ENCODE assay signal across 9 mouse cellular contexts in genomic region chr15:75060505-75060904, GRCm38 (mm10). TPM values are rescaled to one million over a fixed set of nuclear protein-coding genes. Genes with fewer than 3 reads are reported as not detected.
DNase-seq lines count a peak whose midpoint lies in the region; ATAC-seq and TF ChIP-seq lines count a peak whose summit lies in the region.
"Had no signal": no experiment of that assay in that cellular context is flagged by ENCODE, and none has a peak within 500 bp of the region (broad histone marks: within the 10 kb centered on the region; RNA-seq: fewer than 3 reads in every experiment).

No protein-coding gene starts in this region.

- DNase-seq in gastrocnemius, adult 18-20 months (ENCODE audit: low spot score): peak; percentile 61
- DNase-seq in gastrocnemius, adult 8-10 months (ENCODE audit: low spot score in 2 of 2): no peak
- DNase-seq in 416B (ENCODE audit: low read depth): peak; percentile 73
- peak; percentile 72 for DNase-seq in ZHBTc4 (ENCODE audit: low read depth, low spot score)
- DNase-seq in embryo, embryonic 10 days (ENCODE audit: low spot score): peak; percentile 60
- peak; percentile 58 for DNase-seq in kidney, postnatal 0 days (ENCODE audit: low spot score)
- peak; percentile 69 for DNase-seq in lung, postnatal 10 days
- peak; percentile 15 for DNase-seq in telencephalon, adult 2 months (ENCODE audit: low read depth, low spot score)
- DNase-seq: liver, embryonic 13.5 days had no signal

- H3K9me3 ChIP-seq in kidney, postnatal 0 days (replicated peaks; ENCODE audit: low read length): no peaks in the 10 kb centered on the region
- H3K9me3 ChIP-seq: liver, embryonic 13.5 days had no signal

- no peak for ATAC-seq in kidney, postnatal 0 days (replicated peaks; ENCODE audit: low FRiP score, low read depth)

- no peaks in the 10 kb centered on the region for H3K4me1 ChIP-seq in kidney, postnatal 0 days (replicated peaks; ENCODE audit: insufficient read depth, low read length)
- H3K4me1 ChIP-seq: liver, embryonic 13.5 days had no signal

- TF ChIP-seq CTCF in kidney, postnatal 0 days (IDR thresholded peaks at IDR 0.05; ENCODE audit: low read depth): peak; percentile 84

- H3K27me3 ChIP-seq in kidney, postnatal 0 days (ENCODE audit: insufficient read depth, low read length): no peaks in the 10 kb centered on the region
- H3K27me3 ChIP-seq: liver, embryonic 13.5 days had no signal

- no peak overlapping the region for H3K4me3 ChIP-seq in kidney, postnatal 0 days (replicated peaks; ENCODE audit: low read depth, low read length)
- H3K4me3 ChIP-seq: liver, embryonic 13.5 days had no signal

- H3K4me2 ChIP-seq in kidney, postnatal 0 days (ENCODE audit: low read length): no peak overlapping the region
- H3K4me2 ChIP-seq: liver, embryonic 13.5 days had no signal

- no peak overlapping the region for H3K27ac ChIP-seq in kidney, postnatal 0 days
- H3K27ac ChIP-seq: liver, embryonic 13.5 days had no signal

- H3K36me3 ChIP-seq in kidney, postnatal 0 days (ENCODE audit: insufficient read depth, low read length): no peaks in the 10 kb centered on the region
- H3K36me3 ChIP-seq: liver, embryonic 13.5 days had no signal

- no peak overlapping the region for H3K9ac ChIP-seq in kidney, postnatal 0 days (ENCODE audit: low read depth, low read length)
- H3K9ac ChIP-seq: liver, embryonic 13.5 days had no signal

RNA-seq across cellular contexts. Expression of gene Ly6c1, which starts 11.9 kb away (rescaled TPM):
- total RNA-seq in gastrocnemius, adult 18-20 months (2021): 100 to 1,000 TPM in 1 of 2 experiments, 10 to 100 TPM in 1; 84.4 to 104 TPM
- 10 to 100 TPM; 67.7 to 88.4 (median 78.3) TPM for total RNA-seq in gastrocnemius, adult 8-10 months (2022)
- polyA plus RNA-seq in kidney, postnatal 0 days (2015; fragmentation: Nextera tagmentation; extraction: Ambion mirVana): 82.2 and 103 TPM in 2 replicates

RNA-seq across cellular contexts. Expression of gene Ly6c2, which starts 51.3 kb away (rescaled TPM):
- total RNA-seq in gastrocnemius, adult 18-20 months (2021): 1 to 10 TPM; 3.5 to 4.2 TPM
- total RNA-seq in gastrocnemius, adult 8-10 months (2022): 1 to 10 TPM; 1.8 to 3.3 (median 3.1) TPM
- 2.0 and 2.1 TPM in 2 replicates for polyA plus RNA-seq in kidney, postnatal 0 days (2015; fragmentation: Nextera tagmentation; extraction: Ambion mirVana)

Comparison
In these comparisons a context has a peak if more than half of its experiments do, and no peak if none do; other contexts are left out.
1. DNase-seq: peak in gastrocnemius, adult 18-20 months (single experiment), 416B (single experiment), ZHBTc4 (single experiment), embryo, embryonic 10 days (single experiment), kidney, postnatal 0 days (single experiment), lung, postnatal 10 days (single experiment) and telencephalon, adult 2 months (single experiment); none in gastrocnemius, adult 8-10 months (0 of 2).